Mouse (Mus musculus): Measurements from ENCODE around the gene Eaf2. TPM values are rescaled to one million over a fixed set of nuclear protein-coding genes. Genes with fewer than 3 reads are reported as not detected.

Gene Eaf2
- polyA plus RNA-seq, 1 experiment from 2014 or later, result 2.2 TPM

DNA sequence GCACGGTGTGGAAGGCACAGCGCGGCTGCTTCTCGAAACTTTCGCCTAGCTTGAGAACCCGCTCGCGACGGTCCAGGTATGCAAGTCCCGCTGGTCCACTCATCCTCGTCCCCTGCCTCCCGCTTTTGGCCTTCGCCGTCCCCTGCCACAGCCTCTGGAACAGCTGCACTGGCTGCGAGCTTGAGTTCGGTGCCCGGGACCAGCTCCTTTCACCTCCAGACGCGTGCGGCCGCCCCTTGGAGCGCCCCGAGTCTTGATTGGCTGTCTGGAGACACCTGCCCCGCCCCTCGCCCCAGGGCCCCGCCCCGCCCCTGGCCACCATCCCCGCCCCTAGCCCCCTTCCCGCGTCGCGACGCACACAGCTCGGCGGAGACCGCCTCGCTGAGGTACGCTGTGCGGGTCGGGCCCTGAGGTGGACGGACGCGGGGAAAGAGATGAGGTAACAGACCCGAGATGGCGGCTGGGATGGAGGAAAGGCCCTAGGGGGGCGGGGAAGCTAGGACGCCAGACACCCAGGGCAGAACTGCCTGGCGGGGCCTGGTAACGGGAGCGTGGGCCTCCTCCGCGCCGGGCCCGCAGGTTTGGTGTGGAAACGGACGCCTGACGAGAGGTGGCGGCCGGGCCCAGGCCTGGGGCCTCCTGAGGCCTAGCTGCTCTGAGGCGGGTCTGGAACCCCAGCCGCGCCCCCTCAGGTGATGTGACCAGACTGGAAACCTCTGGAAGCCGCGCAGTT, 46.6 kb downstream of the Eaf2 start, which contains the start of gene Iqcb1:
TSS of gene Iqcb1 (plus strand) at position 332 of the 733 bp plus-strand sequence.
- Histone ChIP-seq H3K27ac (peak within 1 kb of the TSS; percentile 64; the same call in 1 of the 2 replicates), H3K4me1 (peaks cover 5% of the 10 kb centered on the region; the same call in 1 of the 2 replicates), H3K4me3 (peak within 1 kb of the TSS; percentile 74), H3K27me3 (0 out of 2 replicates have a peak, but pooled peaks cover 5% of the 10 kb centered on the region), H3K36me3 (no peaks in the 10 kb centered on the region), H3K9me3 (no peaks in the 10 kb centered on the region), H3K9ac (peak within 1 kb of the TSS; percentile 83), H3K4me2 (replicated peaks) (peak within 1 kb of the TSS; percentile 76)
- 0% methylated on average over 63 of the region's 64 CpGs for WGBS
- peak; percentile 99 for ATAC-seq (ENCODE audit: low FRiP score, low read depth)

DNA sequence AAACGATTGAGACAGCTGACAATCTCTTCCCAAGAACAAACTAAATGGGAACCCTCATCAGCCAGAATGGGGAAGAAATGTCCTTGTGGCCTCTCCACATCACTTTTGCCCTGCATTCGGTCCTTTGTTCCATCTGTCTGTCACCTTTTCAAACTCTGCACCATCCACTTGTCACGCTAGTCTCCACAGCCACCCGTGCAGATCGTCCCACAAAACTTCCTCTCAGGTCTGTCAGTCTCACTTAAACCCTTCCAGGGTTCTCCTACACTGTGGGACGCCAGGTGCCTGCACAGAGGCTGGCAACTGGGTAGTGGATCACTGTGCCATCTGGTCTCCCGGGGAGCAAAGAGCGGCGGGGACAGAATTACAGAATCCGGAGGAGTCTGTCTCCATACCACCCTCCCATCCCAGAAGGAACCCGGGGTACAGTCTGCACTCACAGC, 47.2 kb downstream of the Eaf2 start:
- Histone ChIP-seq H3K36me3 (no peaks in the 10 kb centered on the region), H3K9ac (peak overlapping the region; percentile 83), H3K4me3 (peak overlapping the region; percentile 74), H3K4me1 (peaks cover 5% of the 10 kb centered on the region; the same call in 1 of the 2 replicates), H3K9me3 (no peaks in the 10 kb centered on the region), H3K27me3 (0 out of 2 replicates have a peak, but pooled peaks cover 5% of the 10 kb centered on the region), H3K4me2 (replicated peaks) (peak overlapping the region; percentile 76), H3K27ac (no peak overlapping the region)
- ATAC-seq (ENCODE audit: low FRiP score, low read depth), result peak; percentile 24
- 7% methylated on average over 11 of the region's 11 CpGs for WGBS

DNA sequence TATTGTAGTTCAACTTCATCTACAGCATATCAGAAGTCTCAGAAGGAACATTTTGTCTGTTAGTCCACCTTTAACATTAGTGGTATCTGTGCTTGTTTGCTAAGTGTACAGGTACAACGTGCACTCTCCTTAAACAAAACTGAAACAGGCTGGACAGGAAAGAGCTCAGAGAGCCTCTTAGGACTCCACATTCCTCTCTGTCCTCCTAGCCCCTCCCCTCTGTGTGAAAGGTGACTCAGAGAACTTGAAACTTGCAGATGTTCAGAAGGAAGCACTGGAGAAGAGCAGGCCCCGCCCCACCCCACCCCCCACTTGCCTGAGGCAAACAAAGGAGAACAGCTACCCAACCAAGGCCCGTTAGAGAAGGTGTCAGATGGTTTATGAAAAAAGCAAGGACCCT, 53.3 kb downstream of the Eaf2 start:
- no peak overlapping the region for H3K27ac ChIP-seq
- no peaks in the 10 kb centered on the region; the same call in 1 of the 2 replicates for H3K4me1 ChIP-seq
- H3K27me3 ChIP-seq, result no peaks in the 10 kb centered on the region
- no peak overlapping the region for H3K4me3 ChIP-seq
- WGBS, result 12% methylated on average over 3 of the region's 3 CpGs
- H3K36me3 ChIP-seq, result no peaks in the 10 kb centered on the region
- no peaks in the 10 kb centered on the region for H3K9me3 ChIP-seq
- H3K4me2 ChIP-seq (replicated peaks), result no peak overlapping the region
- no peak overlapping the region for H3K9ac ChIP-seq
- ATAC-seq (ENCODE audit: low FRiP score, low read depth), result 0 out of 2 replicates have a peak, but pooled peaks have one; percentile 41

DNA sequence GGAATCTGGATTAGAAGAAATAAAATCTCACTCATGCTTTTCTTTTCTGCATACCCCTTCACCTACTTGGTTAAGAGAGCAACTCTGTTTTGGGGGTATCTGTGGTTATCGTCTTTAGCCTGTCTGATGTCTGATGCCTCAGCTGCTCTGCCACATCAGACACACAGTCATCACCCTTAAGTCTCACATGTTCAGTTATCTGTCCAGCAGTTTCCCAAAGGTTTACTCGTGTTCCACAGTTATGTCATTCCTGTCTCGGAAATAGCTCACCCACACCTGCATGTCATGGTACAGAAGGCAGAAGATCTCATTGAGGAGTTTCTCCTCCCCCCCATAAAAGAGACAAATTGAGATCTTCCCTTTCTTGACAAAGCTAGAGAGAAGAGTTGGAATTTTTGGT, 54.1 kb downstream of the Eaf2 start:
- Histone ChIP-seq H3K9ac (no peak overlapping the region), H3K4me2 (replicated peaks) (no peak overlapping the region)
- no peak for ATAC-seq (ENCODE audit: low FRiP score, low read depth)

DNA sequence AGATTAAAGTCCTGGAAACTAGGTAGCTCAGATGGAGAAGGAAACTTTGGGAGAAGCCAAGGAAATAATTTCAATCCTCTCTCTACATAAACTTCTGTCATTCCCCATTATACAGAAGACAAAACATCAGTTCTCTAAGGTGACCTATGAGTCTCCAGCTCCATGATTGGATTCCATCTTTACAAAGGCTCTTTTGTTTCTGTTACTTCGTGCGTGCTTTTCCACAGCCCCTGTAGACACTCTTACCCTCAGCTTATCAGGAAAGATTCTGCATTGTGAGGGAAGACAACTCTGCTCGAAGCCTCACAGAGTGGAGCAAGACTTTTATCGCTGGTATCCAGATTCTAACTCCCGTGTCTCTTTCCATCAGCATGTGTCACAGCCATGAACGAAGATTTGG, 54.8 kb downstream of the Eaf2 start:
- no peaks in the 10 kb centered on the region for H3K27me3 ChIP-seq
- no peaks in the 10 kb centered on the region; the same call in 1 of the 2 replicates for H3K4me1 ChIP-seq
- WGBS, result 87% methylated on average over 6 of the region's 6 CpGs

More for the DNA sequence above, 54.1 kb downstream of the Eaf2 start:
- H3K9me3 ChIP-seq, result no peaks in the 10 kb centered on the region
- H3K4me1 ChIP-seq, result no peaks in the 10 kb centered on the region; the same call in 1 of the 2 replicates
- no peak overlapping the region for H3K4me3 ChIP-seq
- 72% methylated on average over 3 of the region's 3 CpGs for WGBS
- H3K27me3 ChIP-seq, result no peaks in the 10 kb centered on the region
- no peak overlapping the region for H3K27ac ChIP-seq
- H3K36me3 ChIP-seq, result no peaks in the 10 kb centered on the region

DNA sequence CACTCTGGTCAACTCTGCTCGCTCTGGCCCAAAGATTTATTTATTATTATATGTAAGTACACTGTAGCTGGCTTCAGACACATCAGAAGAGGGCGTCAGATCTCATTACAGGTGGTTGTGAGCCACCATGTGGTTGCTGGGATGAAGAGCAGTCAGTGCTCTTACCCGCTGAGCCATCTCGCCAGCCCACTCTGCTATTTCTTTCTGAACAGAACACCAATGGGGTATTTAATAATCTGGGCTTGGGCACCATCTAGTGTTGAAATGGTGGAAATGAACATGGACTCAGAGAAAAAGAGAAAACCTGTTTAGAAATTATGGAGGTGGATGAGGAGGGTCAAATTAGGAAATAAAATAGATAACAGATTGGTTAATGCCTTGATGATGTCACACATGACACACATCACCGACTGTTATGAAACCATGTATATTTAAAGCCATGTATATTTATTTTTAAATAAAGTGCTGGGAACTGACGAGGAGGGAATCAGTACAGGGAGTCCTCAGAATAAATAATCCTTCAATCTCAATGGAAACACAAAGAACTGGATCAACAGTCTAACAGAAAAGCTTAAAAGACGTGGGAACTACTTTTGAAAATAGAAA, 57.4 kb downstream of the Eaf2 start:
- no peak overlapping the region for H3K4me2 ChIP-seq (replicated peaks)
- H3K27ac ChIP-seq, result no peak overlapping the region
- ATAC-seq (ENCODE audit: low FRiP score, low read depth), result peak; percentile 80
- H3K9ac ChIP-seq, result no peak overlapping the region
- H3K4me1 ChIP-seq, result no peaks in the 10 kb centered on the region; the same call in 1 of the 2 replicates
- no peaks in the 10 kb centered on the region for H3K36me3 ChIP-seq
- WGBS, result 18% methylated on average over 7 of the region's 7 CpGs
- H3K4me3 ChIP-seq, result no peak overlapping the region
- no peaks in the 10 kb centered on the region for H3K27me3 ChIP-seq
- no peaks in the 10 kb centered on the region for H3K9me3 ChIP-seq

More for the DNA sequence above, 54.8 kb downstream of the Eaf2 start:
- Histone ChIP-seq H3K4me3 (no peak overlapping the region), H3K4me2 (replicated peaks) (no peak overlapping the region), H3K36me3 (no peaks in the 10 kb centered on the region), H3K27ac (no peak overlapping the region), H3K9ac (no peak overlapping the region), H3K9me3 (no peaks in the 10 kb centered on the region)
- no peak for ATAC-seq (ENCODE audit: low FRiP score, low read depth)

DNA sequence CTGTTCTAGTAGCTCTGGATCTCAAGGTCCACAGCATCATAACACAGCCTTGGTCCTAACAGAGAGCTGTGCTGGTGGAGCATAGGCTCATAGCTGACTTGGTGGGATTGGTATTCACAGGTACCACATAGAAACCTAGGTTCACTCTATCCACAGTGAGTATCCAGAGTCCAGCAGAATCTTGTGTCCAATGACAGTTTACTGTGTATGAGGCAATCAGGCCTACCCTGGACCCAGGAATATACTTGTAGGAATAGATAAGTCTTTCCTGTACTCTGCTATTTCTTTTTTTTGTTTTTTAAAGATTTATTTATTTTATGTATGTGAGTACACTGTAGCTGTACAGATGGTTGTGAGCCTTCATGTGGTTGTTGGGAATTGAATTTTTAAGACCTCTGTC, 57.9 kb downstream of the Eaf2 start:
- Histone ChIP-seq H3K27ac (no peak overlapping the region), H3K4me1 (no peaks in the 10 kb centered on the region; the same call in 1 of the 2 replicates), H3K9ac (no peak overlapping the region), H3K4me2 (replicated peaks) (no peak overlapping the region), H3K9me3 (no peaks in the 10 kb centered on the region), H3K27me3 (no peaks in the 10 kb centered on the region), H3K36me3 (no peaks in the 10 kb centered on the region), H3K4me3 (no peak overlapping the region)
- ATAC-seq (ENCODE audit: low FRiP score, low read depth), result no peak

DNA sequence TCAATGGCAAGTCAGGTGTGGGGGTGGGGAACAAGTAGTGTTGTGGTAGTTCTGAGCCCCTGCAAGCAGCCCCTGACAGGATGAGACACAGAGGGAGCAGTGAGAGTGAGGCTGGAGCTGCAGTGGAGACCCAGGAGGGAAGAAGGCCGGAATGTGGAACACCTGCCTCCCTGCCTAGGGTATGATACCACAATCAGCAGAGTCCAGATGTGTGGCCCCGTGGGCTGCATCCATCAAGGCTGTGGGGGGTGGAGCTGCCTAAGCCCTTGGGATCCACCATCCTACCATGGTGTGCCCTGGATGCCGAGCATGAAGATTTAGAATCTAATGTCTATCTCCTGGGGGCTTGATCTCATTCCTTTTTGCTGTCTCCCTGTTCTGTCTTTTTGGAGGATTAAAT, 61.1 kb downstream of the Eaf2 start:
- Histone ChIP-seq H3K4me1 (no peaks in the 10 kb centered on the region), H3K9ac (no peak overlapping the region), H3K36me3 (no peaks in the 10 kb centered on the region), H3K9me3 (no peaks in the 10 kb centered on the region), H3K27ac (no peak overlapping the region), H3K4me3 (no peak overlapping the region), H3K27me3 (no peaks in the 10 kb centered on the region), H3K4me2 (replicated peaks) (no peak overlapping the region)
- WGBS, result 61% methylated on average over 3 of the region's 3 CpGs
- no peak for ATAC-seq (ENCODE audit: low FRiP score, low read depth)

DNA sequence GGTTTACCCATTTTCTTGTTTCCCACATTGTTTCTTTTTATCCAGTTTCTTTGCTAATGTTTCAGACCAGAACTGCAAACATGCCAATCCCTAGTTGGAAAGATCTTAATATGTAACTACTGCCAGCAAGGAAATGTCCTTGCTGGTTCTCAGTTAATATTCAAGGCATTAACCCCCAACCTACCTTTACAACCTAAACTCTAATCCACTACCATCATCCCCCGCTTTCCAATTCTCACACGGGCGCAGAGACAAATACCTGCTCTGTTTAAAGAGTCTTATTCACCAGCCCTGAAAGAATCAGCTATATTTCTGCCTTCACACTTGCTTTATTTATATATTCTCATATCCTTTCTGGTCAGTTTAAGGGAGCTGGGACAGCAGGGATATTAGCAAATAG, 66.2 kb downstream of the Eaf2 start:
- H3K27ac ChIP-seq, result no peak overlapping the region
- no peaks in the 10 kb centered on the region for H3K4me1 ChIP-seq
- H3K4me2 ChIP-seq (replicated peaks), result no peak overlapping the region
- H3K9ac ChIP-seq, result no peak overlapping the region
- no peaks in the 10 kb centered on the region for H3K9me3 ChIP-seq
- H3K27me3 ChIP-seq, result no peaks in the 10 kb centered on the region
- ATAC-seq (ENCODE audit: low FRiP score, low read depth), result no peak
- WGBS, result 80% methylated on average over 3 of the region's 3 CpGs
- no peaks in the 10 kb centered on the region for H3K36me3 ChIP-seq
- no peak overlapping the region for H3K4me3 ChIP-seq

DNA sequence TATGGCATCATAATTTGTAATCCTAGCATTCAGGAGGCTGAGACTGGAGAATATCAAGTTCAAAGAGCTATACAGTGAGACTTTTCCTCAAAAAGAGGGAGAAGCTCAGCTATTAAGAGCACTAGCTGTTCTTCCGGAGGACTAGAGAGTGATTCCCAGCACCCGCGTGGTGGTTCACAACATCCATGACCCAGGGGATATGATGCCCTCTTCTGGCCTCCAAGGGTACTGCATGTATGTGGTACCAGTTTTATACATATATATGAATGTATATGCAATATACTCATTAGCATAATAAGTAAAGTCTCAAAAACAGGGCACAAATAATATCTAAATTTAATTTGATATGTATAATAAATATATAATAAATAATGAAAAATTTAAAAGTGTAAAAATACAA, 72.4 kb downstream of the Eaf2 start:
- Histone ChIP-seq H3K27ac (no peak overlapping the region), H3K4me3 (no peak overlapping the region), H3K36me3 (no peaks in the 10 kb centered on the region), H3K4me1 (no peaks in the 10 kb centered on the region), H3K4me2 (replicated peaks) (no peak overlapping the region), H3K9ac (no peak overlapping the region), H3K27me3 (no peaks in the 10 kb centered on the region), H3K9me3 (0 out of 2 replicates have a peak, but pooled peaks cover 3% of the 10 kb centered on the region)
- WGBS, result 86% methylated on average over 3 of the region's 3 CpGs
- ATAC-seq (ENCODE audit: low FRiP score, low read depth), result no peak

DNA sequence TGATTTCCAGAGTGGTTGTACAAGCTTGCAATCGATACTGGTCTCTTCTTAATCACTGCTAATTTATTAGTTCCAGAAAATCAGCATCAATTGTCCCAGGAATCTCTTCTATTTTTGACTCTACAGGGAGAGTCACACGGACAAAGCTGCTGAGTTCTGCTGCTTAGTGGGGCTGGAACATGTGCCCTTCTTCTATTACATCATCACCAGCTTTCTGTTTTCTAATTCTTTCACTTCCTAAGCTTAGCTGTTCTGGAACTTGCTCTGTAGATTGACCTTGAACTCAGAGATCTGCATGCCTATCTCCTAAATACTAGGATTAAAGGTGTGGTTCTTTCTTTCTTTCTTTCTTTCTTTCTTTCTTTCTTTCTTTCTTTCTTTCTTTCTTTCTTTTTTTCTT, 76.5 kb downstream of the Eaf2 start:
- ATAC-seq (ENCODE audit: low FRiP score, low read depth), result no peak
- H3K4me3 ChIP-seq, result no peak overlapping the region
- no peaks in the 10 kb centered on the region for H3K27me3 ChIP-seq
- H3K9ac ChIP-seq, result no peak overlapping the region
- H3K27ac ChIP-seq, result no peak overlapping the region
- H3K36me3 ChIP-seq, result no peaks in the 10 kb centered on the region
- H3K4me2 ChIP-seq (replicated peaks), result no peak overlapping the region
- WGBS, result 74% methylated on average over 2 of the region's 2 CpGs
- no peaks in the 10 kb centered on the region for H3K4me1 ChIP-seq
- H3K9me3 ChIP-seq, result 0 out of 2 replicates have a peak, but pooled peaks cover 3% of the 10 kb centered on the region

DNA sequence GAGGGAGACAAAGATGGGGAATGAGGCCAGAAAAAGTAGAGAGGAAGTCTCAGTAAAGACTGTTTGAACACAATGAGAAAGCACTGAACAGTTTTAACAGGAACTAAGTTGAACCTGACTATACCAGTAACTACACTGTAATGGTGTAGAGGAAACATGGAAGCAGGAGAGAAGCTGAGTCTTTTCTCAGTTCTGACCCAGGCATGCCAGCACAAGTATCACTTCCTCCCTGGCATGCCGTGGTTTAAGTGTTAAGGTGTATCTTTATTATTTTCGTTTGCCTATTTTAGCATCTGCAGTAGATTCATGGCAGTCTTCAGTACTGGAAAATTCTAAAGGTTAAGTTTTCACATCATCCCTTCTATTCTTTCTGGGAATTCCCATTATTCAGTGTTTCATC, 79.8 kb downstream of the Eaf2 start:
- WGBS, result 71% methylated on average over 2 of the region's 2 CpGs
- no peaks in the 10 kb centered on the region for H3K27me3 ChIP-seq

More for the DNA sequence above, 79.8 kb downstream of the Eaf2 start:
- Histone ChIP-seq H3K4me3 (no peak overlapping the region), H3K27ac (no peak overlapping the region), H3K9me3 (no peaks in the 10 kb centered on the region), H3K4me2 (replicated peaks) (no peak overlapping the region), H3K36me3 (no peaks in the 10 kb centered on the region), H3K4me1 (no peaks in the 10 kb centered on the region), H3K9ac (no peak overlapping the region)
- ATAC-seq (ENCODE audit: low FRiP score, low read depth), result no peak
